Mouse (Mus musculus): Measurements from ENCODE around the gene Xylt1.

GRCm38 (mm10) chr7:117539931-117540330, 159.2 kb downstream of the Xylt1 start:
- no peak for TF ChIP-seq POLR2A (IDR thresholded peaks at IDR 0.05; ENCODE audit: borderline replicate concordance, low read depth, low read length)
- no peak for TF ChIP-seq CTCF (IDR thresholded peaks at IDR 0.05; ENCODE audit: low read depth, low read length)

Measured in bone marrow macrophage, adult 2 months (primary cell).